Mouse (Mus musculus) CH12.LX (cell line): ENCODE measurements around the gene Eri3. TPM values are rescaled to one million over a fixed set of nuclear protein-coding genes. Genes with fewer than 3 reads are reported as not detected.

Source experiments
- DNase-seq: peaks from one replicate; pipeline ENCODE4 v3.0.0-alpha.2; 2013; ENCODE audit errors: extremely low read depth
- H3K27ac ChIP-seq: 2 replicates; pipeline ENCODE4 v1.5.1; 2012; ENCODE audit warnings: low read depth, mild to moderate bottlenecking, control low read depth, moderate library complexity; ENCODE audit not compliant: insufficient read depth
- H3K27me3 ChIP-seq: replicated peaks from 2 replicates; pipeline ENCODE3; 2012; ENCODE audit warnings: inconsistent platforms
- H3K36me3 ChIP-seq, 2 experiments: replicated peaks in 1 of 2; 2 replicates each; pipeline versions ENCODE3 to v1.6.1; 2012; ENCODE audit warnings: inconsistent platforms in 1 of 2, low read length in 1 of 2, mild to moderate bottlenecking in 1 of 2, mixed read lengths in 1 of 2, moderate library complexity in 1 of 2; ENCODE audit not compliant: control insufficient read depth in 1 of 2, insufficient read depth in 1 of 2
- H3K4me1 ChIP-seq, 2 experiments: 2 replicates each; pipeline ENCODE4 v1.6.1; 2012; ENCODE audit warnings: inconsistent platforms in 1 of 2, moderate library complexity in 1 of 2; ENCODE audit not compliant: insufficient read depth in 2 of 2, control insufficient read depth in 1 of 2
- H3K4me2 ChIP-seq: 2 replicates; pipeline ENCODE4 v1.6.1; 2012; ENCODE audit warnings: low read depth, mild to moderate bottlenecking, control low read depth; ENCODE audit not compliant: poor library complexity, insufficient read depth, severe bottlenecking
- H3K4me3 ChIP-seq, 3 experiments: fragments of 150-350 bp in 1 of 3; sonication (generic) in 1 of 3; replicated peaks in 1 of 3; 2 replicates each; pipeline versions ENCODE3 to v1.5.1; 2011 to 2012; ENCODE audit warnings: low read depth in 2 of 3, low read length in 2 of 3, mild to moderate bottlenecking in 2 of 3, moderate library complexity in 2 of 3, control low read depth in 1 of 3, improper control_type of control experiment in 1 of 3, inconsistent platforms in 1 of 3, mixed read lengths in 1 of 3; ENCODE audit not compliant: poor library complexity in 1 of 3
- H3K79me2 ChIP-seq: replicated peaks from 2 replicates; pipeline ENCODE4 v1.6.1; 2012; ENCODE audit warnings: mild to moderate bottlenecking, moderate library complexity; ENCODE audit not compliant: control insufficient read depth, poor library complexity, insufficient read depth, severe bottlenecking; ENCODE audit errors: extremely low read depth
- H3K9ac ChIP-seq: 2 replicates; pipeline ENCODE4 v1.6.1; 2012; ENCODE audit warnings: low read depth, mild to moderate bottlenecking, control low read depth, moderate library complexity; ENCODE audit not compliant: insufficient read depth
- H3K9me3 ChIP-seq: replicated peaks from 2 replicates; pipeline ENCODE3; 2012; ENCODE audit warnings: low read length, inconsistent platforms, mixed read lengths
- BHLHE40 ChIP-seq: IDR thresholded peaks from 2 replicates; pipeline ENCODE4 v1.6.1; 2011; ENCODE audit warnings: mild to moderate bottlenecking, low read depth, low read length, improper control_type of control experiment
- CHD1 ChIP-seq: IDR thresholded peaks from 2 replicates; pipeline ENCODE4 v1.6.1; 2012; ENCODE audit warnings: low read depth, low read length, improper control_type of control experiment, inconsistent platforms
- CHD2 ChIP-seq: IDR thresholded peaks from 2 replicates; pipeline ENCODE4 v1.6.1; 2011; ENCODE audit warnings: low read length, improper control_type of control experiment
- CTCF ChIP-seq, 2 experiments: IDR thresholded peaks in 1 of 2; conservative IDR thresholded peaks in 1 of 2; 2 replicates each; pipeline ENCODE4 v1.5.1; 2011 to 2012; ENCODE audit warnings: low read depth in 2 of 2, low read length in 2 of 2, improper control_type of control experiment in 1 of 2, inconsistent platforms in 1 of 2, mild to moderate bottlenecking in 1 of 2, moderate library complexity in 1 of 2
- E2F4 ChIP-seq: IDR thresholded peaks from 2 replicates; pipeline ENCODE4 v1.6.1; 2011; ENCODE audit warnings: low read depth, low read length, improper control_type of control experiment; ENCODE audit not compliant: insufficient replicate concordance
- ELF1 ChIP-seq: IDR thresholded peaks from 2 replicates; pipeline ENCODE4 v1.6.1; 2014; ENCODE audit warnings: low read depth, mild to moderate bottlenecking, inconsistent platforms, low read length, improper control_type of control experiment
- EP300 ChIP-seq: IDR thresholded peaks from 2 replicates; pipeline ENCODE4 v1.6.1; 2011; ENCODE audit warnings: low read length, improper control_type of control experiment
- ETS1 ChIP-seq: conservative IDR thresholded peaks from 2 replicates; pipeline ENCODE4 v1.6.1; 2012; ENCODE audit warnings: low read depth, mild to moderate bottlenecking, inconsistent platforms, low read length, improper control_type of control experiment, moderate library complexity
- GABPA ChIP-seq: IDR thresholded peaks from 2 replicates; pipeline ENCODE4 v1.6.1; 2012; ENCODE audit warnings: low read depth, low read length, improper control_type of control experiment, inconsistent platforms; ENCODE audit not compliant: insufficient replicate concordance
- HCFC1 ChIP-seq: IDR thresholded peaks from 2 replicates; pipeline ENCODE4 v1.6.1; 2012; ENCODE audit warnings: low read depth, mild to moderate bottlenecking, inconsistent platforms, low read length, improper control_type of control experiment
- IRF4 ChIP-seq: IDR thresholded peaks from 2 replicates; pipeline ENCODE4 v1.6.1; 2014; ENCODE audit warnings: low read depth, mild to moderate bottlenecking, inconsistent platforms, low read length, improper control_type of control experiment
- JUND ChIP-seq: conservative IDR thresholded peaks from 2 replicates; pipeline ENCODE4 v1.6.1; 2011; ENCODE audit warnings: low read depth, low read length, improper control_type of control experiment
- KAT2A ChIP-seq: IDR thresholded peaks from 2 replicates; pipeline ENCODE4 v1.6.1; 2012; ENCODE audit warnings: low read length, improper control_type of control experiment, inconsistent platforms; ENCODE audit not compliant: insufficient replicate concordance
- MAFK ChIP-seq: IDR thresholded peaks from 2 replicates; pipeline ENCODE4 v1.6.1; 2011; ENCODE audit warnings: low read length, improper control_type of control experiment; ENCODE audit not compliant: insufficient replicate concordance
- MAZ ChIP-seq: IDR thresholded peaks from 2 replicates; pipeline ENCODE4 v1.6.1; 2012; ENCODE audit warnings: low read depth, mild to moderate bottlenecking, inconsistent platforms, low read length, improper control_type of control experiment, moderate library complexity
- MEF2A ChIP-seq: IDR thresholded peaks from 2 replicates; pipeline ENCODE4 v1.6.1; 2014; ENCODE audit warnings: low read depth, mild to moderate bottlenecking, inconsistent platforms, low read length, improper control_type of control experiment, borderline replicate concordance
- MXI1 ChIP-seq: IDR thresholded peaks from 2 replicates; pipeline ENCODE4 v1.6.1; 2011; ENCODE audit warnings: mild to moderate bottlenecking, low read depth, low read length, improper control_type of control experiment
- MYC ChIP-seq: IDR thresholded peaks from 2 replicates; pipeline ENCODE4 v1.6.1; 2011; ENCODE audit warnings: low read depth, mild to moderate bottlenecking, improper control_type of control experiment, low read length
- NELFE ChIP-seq: IDR thresholded peaks from 2 replicates; pipeline ENCODE4 v1.6.1; 2011; ENCODE audit warnings: low read depth, low read length, improper control_type of control experiment
- NRF1 ChIP-seq: IDR thresholded peaks from 2 replicates; pipeline ENCODE4 v1.6.1; 2014; ENCODE audit warnings: low read depth, mild to moderate bottlenecking, inconsistent platforms, low read length, improper control_type of control experiment, moderate library complexity
- PAX5 ChIP-seq: IDR thresholded peaks from 2 replicates; pipeline ENCODE4 v1.6.1; 2012; ENCODE audit warnings: low read length, inconsistent platforms, mixed read lengths
- POLR2A ChIP-seq: IDR thresholded peaks from 2 replicates; pipeline ENCODE4 v1.6.1; 2011; ENCODE audit warnings: low read depth, mild to moderate bottlenecking, improper control_type of control experiment, low read length
- RAD21 ChIP-seq: IDR thresholded peaks from 2 replicates; pipeline ENCODE4 v1.6.1; 2011; ENCODE audit warnings: low read depth, mild to moderate bottlenecking, low read length, improper control_type of control experiment, moderate library complexity
- SIN3A ChIP-seq: IDR thresholded peaks from 2 replicates; pipeline ENCODE4 v1.6.1; 2012; ENCODE audit warnings: low read length, improper control_type of control experiment, inconsistent platforms
- SMC3 ChIP-seq: IDR thresholded peaks from 2 replicates; pipeline ENCODE4 v1.6.1; 2011; ENCODE audit warnings: low read depth, low read length, improper control_type of control experiment
- TBP ChIP-seq: conservative IDR thresholded peaks from 2 replicates; pipeline ENCODE4 v1.6.1; 2011; ENCODE audit warnings: low read depth, low read length, improper control_type of control experiment
- TCF12 ChIP-seq: IDR thresholded peaks from 2 replicates; pipeline ENCODE4 v1.6.1; 2014; ENCODE audit warnings: low read depth, mild to moderate bottlenecking, inconsistent platforms, low read length, improper control_type of control experiment
- UBTF ChIP-seq: IDR thresholded peaks from 2 replicates; pipeline ENCODE4 v1.6.1; 2012; ENCODE audit warnings: low read depth, mild to moderate bottlenecking, inconsistent platforms, low read length, improper control_type of control experiment, moderate library complexity
- USF1 ChIP-seq: IDR thresholded peaks from 2 replicates; pipeline ENCODE4 v1.6.1; 2014; ENCODE audit warnings: low read depth, mild to moderate bottlenecking, inconsistent platforms, low read length, improper control_type of control experiment
- USF2 ChIP-seq: conservative IDR thresholded peaks from 2 replicates; pipeline ENCODE4 v1.6.1; 2011; ENCODE audit warnings: low read depth, low read length, improper control_type of control experiment
- ZC3H11A ChIP-seq: IDR thresholded peaks from 2 replicates; pipeline ENCODE4 v1.6.1; 2012; ENCODE audit warnings: low read depth, mild to moderate bottlenecking, inconsistent platforms, low read length, improper control_type of control experiment
- ZMIZ1 ChIP-seq: IDR thresholded peaks from 2 replicates; pipeline ENCODE4 v1.6.1; 2012; ENCODE audit warnings: low read depth, mild to moderate bottlenecking, inconsistent platforms, low read length, improper control_type of control experiment
- ZNF384 ChIP-seq: IDR thresholded peaks from 2 replicates; pipeline ENCODE4 v1.6.1; 2012; ENCODE audit warnings: low read depth, low read length, improper control_type of control experiment, inconsistent platforms
- dilution Hi-C: fragments of 300-500 bp; cut with MboI; formaldehyde crosslinking; loops from 2 replicates; pipeline ENCODE4 v1.14.3; 2020; ENCODE audit warnings: low sequenced_read_pairs; ENCODE audit not compliant: extremely low pct_unique_long_range_greater_than_20kb, extremely low pct_ligation_motif_present
- in situ Hi-C: fragments of 300-500 bp; cut with MboI; formaldehyde crosslinking; loops from 3 replicates; pipeline ENCODE4 v1.14.3; 2019; ENCODE audit warnings: low sequenced_read_pairs, low pct_ligation_motif_present, low pct_unique_long_range_greater_than_20kb, mixed read lengths
- polyA plus RNA-seq: library from polyadenylated mRNA; unstranded; fragments of >175 nt; gene quantifications from 2 replicates; pipeline ENCODE4 v1.2.1, GENCODE M21; 2012; ENCODE audit warnings: low read depth; ENCODE audit not compliant: insufficient read length
- total RNA-seq, 2 experiments: library from RNA; depleted of rRNA; stranded (reverse); fragments of 300-350 nt in 1 of 2; fragments of >200 nt in 1 of 2; gene quantifications; 2 replicates each; pipeline ENCODE4 v1.2.3; 2012 to 2014

Gene Eri3
- total and polyA plus RNA-seq, 3 experiments, result 31.2 to 38.0 (median 31.9) TPM

DNA sequence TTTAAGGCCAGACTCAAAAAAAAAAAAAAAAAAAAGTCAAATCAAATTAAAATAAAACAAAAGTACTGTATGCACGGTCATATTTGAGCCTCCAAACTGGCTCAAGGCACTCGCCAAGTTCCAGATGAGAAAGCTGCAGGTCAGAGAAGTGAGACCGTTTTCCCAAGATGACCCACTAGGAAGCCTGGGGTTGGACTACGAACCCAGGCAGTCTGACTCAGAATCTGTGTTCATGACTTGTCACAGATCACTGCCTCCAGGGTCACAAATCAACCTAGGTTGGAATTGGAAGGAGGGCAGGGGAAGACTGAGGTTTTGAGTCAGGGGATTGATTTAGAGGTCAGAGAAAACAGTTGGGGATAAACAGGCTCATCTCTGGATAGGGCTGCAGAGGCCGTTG is 9.6 kb upstream of the Eri3 start:
- TF ChIP-seq MYC (no peak), EP300 (no peak), ETS1 (no peak)
- TF ChIP-seq, all 38 proteins: peak for 0
- no peak for DNase-seq
- Histone ChIP-seq H3K27ac (no peak overlapping the region), H3K36me3 (no peaks in the 10 kb centered on the region), H3K4me2 (no peak overlapping the region), H3K4me3 (no peak overlapping the region), H3K27me3 (no peaks in the 10 kb centered on the region), H3K9ac (no peak overlapping the region), H3K4me1 (peaks cover 9 to 24% of the 10 kb centered on the region in 2 experiments; a peak in 3 of 4 replicates), H3K9me3 (no peaks in the 10 kb centered on the region), H3K79me2 (no peaks in the 10 kb centered on the region)
- dilution Hi-C loops (no loop called here), in situ Hi-C loops (no loop called here)

DNA sequence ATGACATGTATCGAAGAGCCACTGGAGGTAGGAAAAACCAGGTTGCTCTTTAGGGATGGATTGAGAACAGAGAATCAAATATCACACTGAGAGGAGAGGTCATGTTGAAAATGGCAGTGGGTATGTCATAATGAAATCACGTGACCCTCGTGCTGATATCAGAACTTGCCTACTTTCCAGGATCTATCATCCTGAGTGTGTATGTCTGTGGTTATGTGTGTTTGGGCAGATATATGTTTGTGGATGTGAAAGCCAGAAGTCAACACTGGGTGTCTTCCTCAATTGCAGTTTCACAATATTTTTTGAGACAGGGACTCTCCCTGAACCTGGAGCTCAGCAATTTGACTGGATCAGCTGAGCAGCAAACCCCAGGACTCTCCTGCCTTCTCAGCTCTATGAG is 4.7 kb upstream of the Eri3 start:
- Histone ChIP-seq H3K36me3 (no peaks in the 10 kb centered on the region), H3K27ac (no peak overlapping the region), H3K27me3 (no peaks in the 10 kb centered on the region), H3K79me2 (no peaks in the 10 kb centered on the region), H3K9me3 (no peaks in the 10 kb centered on the region)
- in situ Hi-C loops, result no loop called here
- TF ChIP-seq POLR2A (no peak), ETS1 (peak; percentile 40; the same call in 1 of the 2 replicates), JUND (no peak), E2F4 (no peak), CHD1 (no peak), ZMIZ1 (no peak), GABPA (no peak), MAFK (no peak), NRF1 (no peak), PAX5 (no peak), SMC3 (no peak), CHD2 (no peak), MXI1 (no peak), RAD21 (no peak), BHLHE40 (peak; percentile 76), SIN3A (no peak), TBP (no peak), NELFE (no peak), IRF4 (0 out of 2 replicates have a peak, but pooled peaks have one; percentile 13), MAZ (no peak), EP300 (peak; percentile 24; the same call in 1 of the 2 replicates), ZC3H11A (no peak), ELF1 (no peak), USF1 (peak; percentile 47), MEF2A (no peak), ZNF384 (no peak), HCFC1 (no peak), CTCF (conservative IDR thresholded peaks at IDR 0.05 in 1 of 2, IDR thresholded peaks at IDR 0.05 in 1 of 2; ENCODE audit: low read depth in 2 of 2, low read length in 2 of 2) (no peak), USF2 (peak; percentile 36), UBTF (no peak), TCF12 (no peak), KAT2A (no peak)
- TF ChIP-seq, all 38 proteins: peak for 6
- peak; percentile 48 for DNase-seq
- Histone ChIP-seq H3K4me3 (no peak overlapping the region), H3K9ac (no peak overlapping the region), H3K4me1 (peaks cover 11 to 38% of the 10 kb centered on the region in 2 experiments; a peak in 3 of 4 replicates), H3K4me2 (no peak overlapping the region)
- dilution Hi-C loops, result no loop called here
